Mouse (Mus musculus) liver, adult 2 months (tissue): ENCODE measurements around the gene Rbbp5. TPM values are rescaled to one million over a fixed set of nuclear protein-coding genes. Genes with fewer than 3 reads are reported as not detected.
A peak's percentile ranks its signal among the peaks of the same experiment; 100 is the strongest.

Experiments used
- DNase-seq: peaks from one replicate; pipeline ENCODE4 v3.0.0-alpha.2; 2011; ENCODE audit warnings: low read depth, low spot score; ENCODE audit errors: extremely low read depth
- H3K27ac ChIP-seq: fragments of 200-500 bp; replicated peaks from 2 replicates; pipeline ENCODE4 v1.5.1; 2012; ENCODE audit warnings: low read depth, mild to moderate bottlenecking, control low read depth, inconsistent platforms, low read length; ENCODE audit not compliant: insufficient read depth
- H3K27me3 ChIP-seq: fragments of 200-500 bp; 2 replicates; pipeline ENCODE4 v1.6.1; 2012; ENCODE audit warnings: mild to moderate bottlenecking, moderate library complexity, low read length, inconsistent platforms; ENCODE audit not compliant: control insufficient read depth, insufficient read depth
- H3K36me3 ChIP-seq: fragments of 200-500 bp; 2 replicates; pipeline ENCODE4 v1.6.1; 2012; ENCODE audit warnings: low read length, inconsistent platforms; ENCODE audit not compliant: control insufficient read depth, insufficient read depth
- H3K4me1 ChIP-seq: fragments of 200-500 bp; 2 replicates; pipeline ENCODE4 v1.6.1; 2011; ENCODE audit warnings: low read length; ENCODE audit not compliant: control insufficient read depth, insufficient read depth
- H3K4me3 ChIP-seq: fragments of 200-500 bp; 2 replicates; pipeline ENCODE4 v1.5.1; 2011; ENCODE audit warnings: low read depth, mild to moderate bottlenecking, control low read depth, low read length, moderate library complexity; ENCODE audit not compliant: insufficient read depth
- H3K79me2 ChIP-seq: fragments of 200-500 bp; 2 replicates; pipeline ENCODE4 v1.6.1; 2012; ENCODE audit warnings: inconsistent platforms, mild to moderate bottlenecking, low read length, moderate library complexity; ENCODE audit not compliant: control insufficient read depth, insufficient read depth
- H3K9ac ChIP-seq: fragments of 200-500 bp; 2 replicates; pipeline ENCODE4 v1.6.1; 2012; ENCODE audit warnings: low read depth, mild to moderate bottlenecking, control low read depth, inconsistent platforms, low read length
- CTCF ChIP-seq: fragments of 200-500 bp; IDR thresholded peaks from 2 replicates; pipeline ENCODE4 v1.5.1; 2011; ENCODE audit warnings: low read depth, low read length, control low read depth
- POLR2A ChIP-seq: fragments of 200-500 bp; IDR thresholded peaks from 2 replicates; pipeline ENCODE4 v1.6.1; 2011; ENCODE audit warnings: low read length, control low read depth; ENCODE audit not compliant: insufficient read depth; ENCODE audit errors: extremely low read depth
- WGBS: fragments of 180-500 bp; shearing (Covaris S2); methylation state at CpG from one replicate; pipeline ENCODE4 v1.1.7; 2018; 5-methylcytosine and 5-hydroxymethylcytosine counted together
- polyA plus RNA-seq: library from polyadenylated mRNA; depleted of rRNA; stranded (reverse); fragments of >200 nt; gene quantifications from 2 replicates; pipeline ENCODE4 v1.2.3, GENCODE M21; 2012
- total RNA-seq: library from RNA; depleted of rRNA; stranded (reverse); fragments of >200 nt; gene quantifications from 2 replicates; pipeline ENCODE4 v1.2.3, GENCODE M21; 2014

Gene Rbbp5
- total and polyA plus RNA-seq, 2 experiments: 10.2 to 21.4 TPM

GRCm38 (mm10) chr1:132523048-132523447, 45.9 kb downstream of the Rbbp5 start:
- Histone ChIP-seq H3K9ac (no peak overlapping the region), H3K36me3 (no peaks in the 10 kb centered on the region), H3K4me3 (no peak overlapping the region), H3K27ac (no peak overlapping the region), H3K79me2 (no peaks in the 10 kb centered on the region), H3K4me1 (peaks cover 7% of the 10 kb centered on the region), H3K27me3 (no peaks in the 10 kb centered on the region)
- 81% methylated on average over 8 of the region's 8 CpGs for whole genome bisulfite sequencing
- no peak for TF ChIP-seq POLR2A
- no peak for TF ChIP-seq CTCF
- DNase-seq: no peak

GRCm38 (mm10) chr1:132523920-132524319, 46.8 kb downstream of the Rbbp5 start:
- peak; percentile 15 for DNase-seq
- Histone ChIP-seq H3K27me3 (no peaks in the 10 kb centered on the region), H3K27ac (no peak overlapping the region), H3K4me1 (peaks cover 7% of the 10 kb centered on the region), H3K36me3 (no peaks in the 10 kb centered on the region), H3K4me3 (no peak overlapping the region), H3K9ac (no peak overlapping the region), H3K79me2 (no peaks in the 10 kb centered on the region)
- 38% methylated on average over 4 of the region's 4 CpGs for WGBS
- TF ChIP-seq POLR2A (no peak), CTCF (peak; percentile 70)

- Histone ChIP-seq H3K4me1 (no peaks in the 10 kb centered on the region), H3K4me3 (no peak overlapping the region), H3K36me3 (no peaks in the 10 kb centered on the region), H3K27me3 (no peaks in the 10 kb centered on the region; the same call in 1 of the 2 replicates), H3K27ac (no peak overlapping the region), H3K9ac (no peak overlapping the region), H3K79me2 (no peaks in the 10 kb centered on the region)
- 6% methylated on average over 10 of the region's 10 CpGs for WGBS
- peak; percentile 70 for DNase-seq
- TF ChIP-seq POLR2A: no peak
- peak; percentile 33; the same call in 1 of the 2 replicates for TF ChIP-seq CTCF
These were observed 48.7 kb downstream of the Rbbp5 start for GRCm38 (mm10) chr1:132525832-132526231.

GRCm38 (mm10) chr1:132528071-132528470, 50.9 kb downstream of the Rbbp5 start:
- TF ChIP-seq POLR2A (no peak), CTCF (no peak)
- Histone ChIP-seq H3K27ac (no peak overlapping the region), H3K79me2 (no peaks in the 10 kb centered on the region), H3K36me3 (no peaks in the 10 kb centered on the region), H3K4me3 (no peak overlapping the region), H3K4me1 (no peaks in the 10 kb centered on the region), H3K9ac (no peak overlapping the region), H3K27me3 (no peaks in the 10 kb centered on the region; the same call in 1 of the 2 replicates)
- DNase-seq: no peak
- WGBS: 89% methylated on average over 13 of the region's 13 CpGs

GRCm38 (mm10) chr1:132528647-132529334, 51.6 kb downstream of the Rbbp5 start:
- Histone ChIP-seq H3K9ac (no peak overlapping the region), H3K4me3 (no peak overlapping the region), H3K27me3 (no peaks in the 10 kb centered on the region; the same call in 1 of the 2 replicates), H3K79me2 (no peaks in the 10 kb centered on the region), H3K4me1 (no peaks in the 10 kb centered on the region), H3K27ac (no peak overlapping the region), H3K36me3 (no peaks in the 10 kb centered on the region)
- no peak for DNase-seq
- WGBS: 86% methylated on average over 19 of the region's 19 CpGs
- TF ChIP-seq CTCF: no peak
- TF ChIP-seq POLR2A: no peak

- no peak for DNase-seq
- 51% methylated on average over 5 of the region's 5 CpGs for WGBS
- Histone ChIP-seq H3K27ac (no peak overlapping the region), H3K4me1 (no peaks in the 10 kb centered on the region), H3K9ac (no peak overlapping the region), H3K27me3 (no peaks in the 10 kb centered on the region; the same call in 1 of the 2 replicates), H3K79me2 (no peaks in the 10 kb centered on the region), H3K36me3 (no peaks in the 10 kb centered on the region), H3K4me3 (no peak overlapping the region)
- no peak for TF ChIP-seq POLR2A
- TF ChIP-seq CTCF: no peak
These were observed 53.5 kb downstream of the Rbbp5 start for GRCm38 (mm10) chr1:132530631-132531191.
